Mouse (Mus musculus) ES-E14 (cell line): ENCODE data around the gene C2cd4a.

Experiments used
- CHD2 ChIP-seq: IDR thresholded peaks from 2 replicates; pipeline ENCODE4 v1.6.1; 2014; ENCODE audit warnings: mild to moderate bottlenecking, low read depth, low read length, inconsistent platforms
- HCFC1 ChIP-seq: IDR thresholded peaks from 2 replicates; pipeline ENCODE4 v1.6.1; 2012; ENCODE audit warnings: low read length, inconsistent platforms, borderline replicate concordance; ENCODE audit not compliant: insufficient read depth
- MAFK ChIP-seq: IDR thresholded peaks from 2 replicates; pipeline ENCODE4 v1.6.1; 2014; ENCODE audit warnings: mild to moderate bottlenecking, low read depth, low read length, inconsistent platforms; ENCODE audit not compliant: insufficient read depth
- ZC3H11A ChIP-seq: IDR thresholded peaks from 2 replicates; pipeline ENCODE4 v1.6.1; 2012; ENCODE audit warnings: low read depth, mild to moderate bottlenecking, inconsistent platforms, low read length, borderline replicate concordance

DNA sequence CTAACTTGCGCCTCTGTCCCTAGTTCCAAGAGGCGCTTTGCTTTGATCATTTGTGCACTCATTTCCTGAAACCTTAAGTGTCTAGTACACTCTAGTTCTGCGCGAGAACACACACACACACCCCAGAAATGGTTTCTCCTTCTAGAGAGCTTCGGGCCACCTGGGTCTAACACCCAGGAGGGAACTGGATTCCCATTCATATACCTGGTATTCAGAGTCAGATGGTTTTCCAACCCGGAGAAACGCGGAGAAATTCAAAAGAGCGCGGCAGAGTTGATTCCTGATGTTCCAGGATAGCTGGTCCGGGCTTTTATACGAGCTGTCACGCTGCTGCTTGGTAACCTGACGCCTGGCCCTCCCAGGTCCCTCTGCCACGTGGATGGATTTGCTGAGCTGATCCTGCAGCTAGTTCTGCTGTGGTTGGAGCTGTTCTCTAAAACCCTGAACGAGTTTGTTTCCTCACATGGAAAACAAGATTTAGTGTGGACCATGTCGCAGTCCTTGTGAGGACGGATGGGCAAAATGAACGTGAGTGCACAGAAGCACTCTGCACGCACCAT lies at the start of gene C2cd4a:
- TF ChIP-seq CHD2 (no peak), HCFC1 (no peak), MAFK (no peak), ZC3H11A (no peak)
